Mouse (Mus musculus) forebrain, embryonic 15.5 days (tissue): ENCODE measurements around the gene Tmem110. TPM values are rescaled to one million over a fixed set of nuclear protein-coding genes. Genes with fewer than 3 reads are reported as not detected.

Source experiments
- ATAC-seq: fragments of 200-750 bp; cut with Nextera tagmentation; replicated peaks from 2 replicates; pipeline ENCODE4 v1.8.0; 2017; ENCODE audit warnings: mild to moderate bottlenecking, moderate TSS enrichment, moderate library complexity
- H3K27ac ChIP-seq: fragments of 300-500 bp; sonication (generic); replicated peaks from 2 replicates; pipeline ENCODE4 v1.5.1; 2015; ENCODE audit warnings: mild to moderate bottlenecking, inconsistent platforms
- H3K27me3 ChIP-seq: fragments of 300-500 bp; sonication (generic); 2 replicates; pipeline ENCODE4 v1.6.1; 2015; ENCODE audit warnings: inconsistent platforms
- H3K36me3 ChIP-seq: fragments of 300-500 bp; sonication (generic); 2 replicates; pipeline ENCODE4 v1.6.1; 2015; ENCODE audit warnings: mild to moderate bottlenecking, inconsistent platforms
- H3K4me1 ChIP-seq: fragments of 300-500 bp; sonication (generic); 2 replicates; pipeline ENCODE4 v1.6.1; 2015; ENCODE audit warnings: inconsistent platforms
- H3K4me2 ChIP-seq: fragments of 300-500 bp; sonication (generic); replicated peaks from 2 replicates; pipeline ENCODE4 v1.6.1; 2015; ENCODE audit warnings: mild to moderate bottlenecking, inconsistent platforms
- H3K4me3 ChIP-seq: fragments of 300-500 bp; sonication (generic); 2 replicates; pipeline ENCODE4 v1.5.1; 2015; ENCODE audit warnings: mild to moderate bottlenecking, inconsistent platforms
- H3K9ac ChIP-seq: fragments of 300-500 bp; sonication (generic); replicated peaks from 2 replicates; pipeline ENCODE4 v1.6.1; 2015; ENCODE audit warnings: mild to moderate bottlenecking, inconsistent platforms
- H3K9me3 ChIP-seq: fragments of 300-500 bp; sonication (generic); 2 replicates; pipeline ENCODE4 v1.6.1; 2016; ENCODE audit warnings: inconsistent platforms
- WGBS: fragments of 180-500 bp; shearing (Covaris S2); methylation state at CpG from one replicate; pipeline ENCODE4 v1.1.7; 2015; ENCODE audit warnings: mixed read lengths; 5-methylcytosine and 5-hydroxymethylcytosine counted together
- polyA plus RNA-seq: library from polyadenylated mRNA; unstranded; fragments of >200 nt; fragmentation: Nextera tagmentation; extraction: Ambion mirVana; gene quantifications from 2 replicates; pipeline ENCODE4 v1.2.1, GENCODE M21; 2015

Gene Tmem110
- polyA plus RNA-seq, 1 experiment from 2014 or later = 18.0 TPM

DNA sequence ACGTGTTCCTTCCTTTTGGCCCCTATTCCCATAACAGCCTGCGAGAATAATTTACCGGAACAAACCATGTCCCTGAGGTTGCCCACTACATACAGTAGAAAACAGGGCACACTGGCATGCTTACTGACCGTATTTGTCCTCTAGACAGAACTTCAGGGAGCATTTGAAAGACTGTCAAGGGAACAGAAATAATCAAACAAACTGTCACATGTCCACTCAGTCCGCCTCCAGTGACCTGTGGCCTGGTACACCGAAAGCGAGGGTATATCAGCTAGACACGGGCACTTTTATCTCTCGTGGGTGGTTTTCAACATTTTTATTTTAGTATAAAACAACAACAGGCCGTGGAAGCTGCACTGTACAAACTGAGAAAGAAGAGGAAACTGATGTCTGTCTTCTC lies 43.4 kb downstream of the Tmem110 start:
- Histone ChIP-seq H3K4me2 (no peak overlapping the region), H3K36me3 (peaks cover 14% of the 10 kb centered on the region; the same call in 1 of the 2 replicates), H3K9me3 (no peaks in the 10 kb centered on the region), H3K27me3 (no peaks in the 10 kb centered on the region), H3K9ac (no peak overlapping the region), H3K27ac (no peak overlapping the region), H3K4me3 (no peak overlapping the region), H3K4me1 (no peaks in the 10 kb centered on the region)
- no peak for ATAC-seq
- WGBS = 95% methylated on average over 10 of the region's 10 CpGs

DNA sequence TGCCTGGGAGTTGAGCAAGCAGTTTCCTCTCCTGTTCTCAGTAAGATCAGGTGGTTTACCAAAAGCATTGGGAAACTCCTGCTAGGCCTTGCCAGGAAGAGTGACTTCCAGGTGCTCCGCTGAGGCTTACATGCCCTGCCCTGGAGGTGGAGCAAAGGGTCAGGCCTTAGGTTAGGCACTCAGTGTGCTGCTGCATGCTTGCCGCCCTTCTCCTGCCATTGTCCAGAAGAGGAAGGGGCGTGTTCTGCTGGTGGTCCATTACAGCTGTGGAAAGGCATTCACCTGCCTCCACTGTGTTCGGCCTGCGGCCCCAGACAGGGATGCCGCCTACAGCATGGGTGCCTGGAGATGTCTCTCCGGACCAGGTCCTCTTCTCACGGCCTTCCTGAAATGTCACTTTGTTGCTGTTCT lies 44.0 kb downstream of the Tmem110 start:
- Histone ChIP-seq H3K4me1 (no peaks in the 10 kb centered on the region), H3K4me2 (no peak overlapping the region), H3K27ac (no peak overlapping the region), H3K36me3 (peaks cover 15% of the 10 kb centered on the region; the same call in 1 of the 2 replicates), H3K9ac (no peak overlapping the region), H3K9me3 (no peaks in the 10 kb centered on the region), H3K4me3 (no peak overlapping the region), H3K27me3 (no peaks in the 10 kb centered on the region)
- 85% methylated on average over 8 of the region's 8 CpGs for WGBS
- ATAC-seq = no peak

GRCm38 (mm10) chr14:30870206-30871147 lies 45.1 kb downstream of the Tmem110 start:
- WGBS = 86% methylated on average over 25 of the region's 25 CpGs
- Histone ChIP-seq H3K4me2 (no peak overlapping the region), H3K36me3 (peaks cover 22% of the 10 kb centered on the region), H3K4me1 (no peaks in the 10 kb centered on the region), H3K4me3 (no peak overlapping the region), H3K9ac (no peak overlapping the region), H3K27ac (no peak overlapping the region), H3K9me3 (no peaks in the 10 kb centered on the region), H3K27me3 (no peaks in the 10 kb centered on the region)
- no peak for ATAC-seq

DNA sequence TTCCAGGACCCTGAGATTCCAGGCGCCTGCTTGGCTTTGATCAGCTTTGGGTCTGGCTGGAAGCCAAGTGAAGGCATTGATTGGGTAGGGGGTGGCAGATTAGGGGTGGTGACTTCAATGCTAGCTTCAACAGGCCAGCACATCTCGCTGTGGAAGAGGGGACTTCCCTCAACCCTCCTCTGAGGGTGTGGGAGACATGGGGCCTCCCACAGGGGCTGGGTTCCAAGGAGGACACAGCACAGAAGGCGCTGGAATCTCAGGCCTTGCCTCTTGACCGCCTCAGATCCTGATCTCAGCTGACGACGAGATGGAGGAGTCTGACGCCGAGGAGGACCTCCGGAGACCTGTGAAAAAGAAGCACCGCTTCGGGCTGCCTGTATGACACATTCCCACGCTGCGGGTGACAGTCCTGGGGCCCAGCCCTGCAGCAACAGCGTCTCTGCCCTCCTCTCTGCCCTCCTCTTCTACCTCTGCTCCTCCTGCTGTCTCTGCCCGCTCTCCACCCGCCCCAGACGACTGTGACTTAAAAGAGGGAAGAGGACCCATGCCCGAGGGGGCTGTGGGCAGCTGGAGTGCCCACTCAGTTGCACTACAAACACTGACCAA lies 48.8 kb downstream of the Tmem110 start:
- ATAC-seq = no peak
- Histone ChIP-seq H3K4me3 (no peak overlapping the region), H3K4me2 (no peak overlapping the region), H3K27me3 (no peaks in the 10 kb centered on the region), H3K27ac (no peak overlapping the region), H3K36me3 (peaks cover 28% of the 10 kb centered on the region), H3K9ac (no peak overlapping the region), H3K9me3 (no peaks in the 10 kb centered on the region), H3K4me1 (0 out of 2 replicates have a peak, but pooled peaks cover 6% of the 10 kb centered on the region)
- WGBS = 80% methylated on average over 18 of the region's 18 CpGs

DNA sequence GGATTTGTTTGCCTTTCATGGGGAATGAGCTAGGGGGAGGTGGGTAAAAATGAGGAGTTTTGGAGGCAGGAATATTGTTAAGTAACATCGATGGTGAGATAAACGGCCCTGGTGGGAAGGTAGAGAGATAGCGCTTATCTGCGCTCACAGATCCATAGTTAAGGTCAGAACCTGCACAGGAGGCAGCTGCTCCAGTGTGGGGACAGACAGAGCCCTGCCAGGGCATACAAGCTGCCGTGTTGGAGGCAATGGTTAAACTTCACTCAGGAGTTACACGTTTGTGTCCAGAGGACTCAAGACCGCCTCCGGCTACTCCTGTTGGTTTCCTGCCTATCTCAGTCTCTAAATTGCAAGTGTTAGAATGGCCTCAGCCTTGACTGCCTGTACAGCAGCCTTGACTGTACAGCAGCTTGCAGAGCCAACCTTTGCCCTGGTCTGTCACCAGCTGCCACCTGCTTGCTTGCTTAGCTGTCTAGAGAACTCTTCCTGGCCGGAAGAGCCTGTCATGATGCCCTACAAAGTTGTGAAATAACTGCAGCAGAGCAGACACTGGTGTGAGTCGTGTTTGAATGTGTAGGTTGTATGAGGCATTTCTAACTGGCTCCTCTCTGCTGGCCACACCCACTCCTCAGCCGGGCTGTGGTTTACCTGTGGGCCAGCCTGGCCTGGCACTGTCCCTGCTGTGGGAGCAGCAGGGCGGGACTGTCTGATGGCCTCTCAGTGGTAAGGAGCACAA lies 49.9 kb downstream of the Tmem110 start:
- no peak for ATAC-seq
- WGBS = 92% methylated on average over 12 of the region's 12 CpGs
- Histone ChIP-seq H3K4me1 (0 out of 2 replicates have a peak, but pooled peaks cover 6% of the 10 kb centered on the region), H3K4me2 (no peak overlapping the region), H3K4me3 (no peak overlapping the region), H3K9me3 (no peaks in the 10 kb centered on the region), H3K36me3 (peaks cover 28% of the 10 kb centered on the region), H3K27ac (no peak overlapping the region), H3K27me3 (no peaks in the 10 kb centered on the region), H3K9ac (no peak overlapping the region)

DNA sequence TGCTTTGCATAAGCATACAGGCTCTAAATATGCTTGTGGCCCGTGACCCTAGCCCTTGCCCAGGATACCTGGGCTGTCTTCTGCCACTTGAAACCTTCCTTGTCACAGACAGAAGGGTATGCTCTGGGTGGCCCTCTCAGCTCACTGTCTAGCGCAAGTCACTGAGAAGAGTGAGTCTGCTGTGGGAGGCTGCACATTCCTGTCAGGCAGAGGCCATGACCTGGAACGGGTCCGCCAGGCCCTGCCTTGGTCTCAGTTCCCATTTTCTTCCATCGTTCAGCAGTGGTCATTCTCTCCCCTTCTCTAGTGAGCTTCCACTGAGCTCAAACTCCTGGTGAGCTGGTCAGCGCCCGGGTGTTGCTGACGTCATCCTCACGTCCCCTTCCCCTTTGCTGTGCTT lies 50.6 kb downstream of the Tmem110 start:
- 86% methylated on average over 9 of the region's 9 CpGs for WGBS
- H3K4me3 ChIP-seq = no peak overlapping the region
- H3K9me3 ChIP-seq = no peaks in the 10 kb centered on the region
- peaks cover 28% of the 10 kb centered on the region for H3K36me3 ChIP-seq
- H3K27me3 ChIP-seq = no peaks in the 10 kb centered on the region
- H3K27ac ChIP-seq = no peak overlapping the region
- no peak overlapping the region for H3K9ac ChIP-seq
- no peak for ATAC-seq
- H3K4me1 ChIP-seq = 0 out of 2 replicates have a peak, but pooled peaks cover 6% of the 10 kb centered on the region
- no peak overlapping the region for H3K4me2 ChIP-seq

DNA sequence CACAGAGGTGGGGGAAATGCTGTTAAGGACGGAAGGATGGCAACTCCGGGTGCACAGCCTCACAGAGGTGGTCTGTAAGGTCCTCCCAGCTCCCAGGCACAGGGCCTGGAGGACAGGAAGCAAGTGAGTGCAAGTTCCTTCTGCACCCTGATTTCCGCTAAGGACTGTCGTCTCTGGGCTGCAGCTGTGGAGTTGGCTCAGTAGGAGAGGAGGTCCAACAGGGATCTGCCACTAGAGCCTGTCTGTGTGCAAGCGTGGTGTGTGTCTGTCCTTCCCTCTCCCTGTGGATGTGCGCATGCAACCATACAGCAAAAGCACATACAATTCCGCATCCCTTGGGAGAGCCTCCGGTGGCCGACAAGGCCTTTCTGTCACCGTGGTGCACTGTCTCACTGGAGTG lies 51.1 kb downstream of the Tmem110 start:
- 93% methylated on average over 10 of the region's 10 CpGs for WGBS
- Histone ChIP-seq H3K36me3 (peaks cover 28% of the 10 kb centered on the region), H3K27me3 (no peaks in the 10 kb centered on the region), H3K4me1 (0 out of 2 replicates have a peak, but pooled peaks cover 6% of the 10 kb centered on the region), H3K9me3 (no peaks in the 10 kb centered on the region), H3K27ac (no peak overlapping the region), H3K4me3 (no peak overlapping the region), H3K9ac (no peak overlapping the region), H3K4me2 (no peak overlapping the region)
- ATAC-seq = no peak

- WGBS = 94% methylated on average over 3 of the region's 3 CpGs
Measured at GRCm38 (mm10) chr14:30877827-30878226, 52.4 kb downstream of the Tmem110 start.

DNA sequence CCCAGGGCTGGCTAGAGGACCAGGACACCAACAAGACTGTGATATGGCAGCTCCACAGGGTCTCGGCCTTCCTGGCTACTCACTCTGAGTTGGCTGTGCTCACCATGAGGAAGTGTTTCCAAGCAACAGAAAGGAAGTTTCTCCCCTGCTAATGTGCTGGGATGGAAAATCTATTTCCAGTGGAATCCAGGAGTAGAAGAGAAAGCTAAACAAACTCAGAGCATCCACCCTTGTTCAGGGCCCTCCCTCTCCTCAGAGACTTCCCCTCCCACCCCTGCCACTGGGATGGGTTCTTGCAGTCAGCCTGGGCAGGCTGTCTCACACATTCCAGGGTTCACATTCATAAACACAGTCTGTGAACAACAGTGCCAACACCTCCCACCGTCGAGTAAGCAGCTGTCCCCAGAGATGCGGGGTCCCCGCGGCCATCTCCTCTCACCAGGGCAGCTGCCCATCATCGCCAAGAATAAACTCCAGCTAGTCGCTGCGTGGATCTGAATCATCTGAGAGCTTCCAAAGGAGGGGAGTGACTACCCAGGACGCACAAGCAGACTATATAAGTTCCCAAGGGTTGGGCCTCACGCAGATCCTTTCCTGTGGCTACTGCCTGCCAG lies 53.7 kb downstream of the Tmem110 start, which contains the start of gene Mustn1:
Gene Mustn1 (plus strand): TSS at position 243 of the 614 bp plus-strand sequence.
- H3K9me3 ChIP-seq = no peaks in the 10 kb centered on the region
- peaks cover 13% of the 10 kb centered on the region for H3K36me3 ChIP-seq
- H3K4me3 ChIP-seq = no peak within 1 kb of the TSS
- 0 out of 2 replicates have a peak, but pooled peaks cover 6% of the 10 kb centered on the region for H3K4me1 ChIP-seq
- no peaks in the 10 kb centered on the region for H3K27me3 ChIP-seq
- H3K27ac ChIP-seq = 0 out of 2 replicates have a peak within 1 kb of the TSS, but pooled peaks have one; percentile 11
- H3K9ac ChIP-seq = no peak within 1 kb of the TSS
- H3K4me2 ChIP-seq = no peak within 1 kb of the TSS
- 62% methylated on average over 11 of the region's 11 CpGs for WGBS
- peak; percentile 57; the same call in 1 of the 2 replicates for ATAC-seq

More at GRCm38 (mm10) chr14:30877827-30878226, 52.4 kb downstream of the Tmem110 start:
- Histone ChIP-seq H3K9ac (no peak overlapping the region), H3K27me3 (no peaks in the 10 kb centered on the region), H3K9me3 (no peaks in the 10 kb centered on the region), H3K4me3 (no peak overlapping the region), H3K4me2 (no peak overlapping the region), H3K4me1 (0 out of 2 replicates have a peak, but pooled peaks cover 6% of the 10 kb centered on the region), H3K27ac (no peak overlapping the region), H3K36me3 (peaks cover 23% of the 10 kb centered on the region)
- no peak for ATAC-seq

- Histone ChIP-seq H3K27me3 (no peaks in the 10 kb centered on the region), H3K9me3 (no peaks in the 10 kb centered on the region), H3K4me2 (no peak overlapping the region), H3K4me3 (no peak overlapping the region), H3K4me1 (0 out of 2 replicates have a peak, but pooled peaks cover 6% of the 10 kb centered on the region), H3K9ac (no peak overlapping the region), H3K27ac (no peak overlapping the region), H3K36me3 (peaks cover 10% of the 10 kb centered on the region)
- no peak for ATAC-seq
- WGBS = 67% methylated on average over 9 of the region's 9 CpGs
Measured at GRCm38 (mm10) chr14:30879794-30880193, 54.4 kb downstream of the Tmem110 start.

- peaks cover 8% of the 10 kb centered on the region for H3K36me3 ChIP-seq
- no peak overlapping the region for H3K4me2 ChIP-seq
- no peaks in the 10 kb centered on the region for H3K27me3 ChIP-seq
- H3K9me3 ChIP-seq = no peaks in the 10 kb centered on the region
- no peak overlapping the region for H3K9ac ChIP-seq
- no peak overlapping the region for H3K27ac ChIP-seq
- no peak overlapping the region for H3K4me3 ChIP-seq
- no peak for ATAC-seq
- 0 out of 2 replicates have a peak, but pooled peaks cover 6% of the 10 kb centered on the region for H3K4me1 ChIP-seq
- 77% methylated on average over 8 of the region's 8 CpGs for WGBS
Measured at GRCm38 (mm10) chr14:30880251-30880650, 54.9 kb downstream of the Tmem110 start.
